Mouse (Mus musculus) hindbrain, embryonic 14.5 days (tissue): ENCODE measurements at regions not wholly inside any gene's neighbourhood (a gene's known extent, or its start where the extent isn't known, plus 50 kb on each side); places are given as distances from the start of the nearest gene placed in this dataset.
A peak's percentile ranks its signal among the peaks of the same experiment; 100 is the strongest.

Source experiments
- ATAC-seq: fragments of 200-750 bp; cut with Nextera tagmentation; 2 replicates; pipeline ENCODE4 v1.8.0; 2017; ENCODE audit warnings: moderate number of reproducible peaks, mild to moderate bottlenecking, moderate TSS enrichment, moderate library complexity; ENCODE audit not compliant: low FRiP score
- DNase-seq: peaks from one replicate; pipeline ENCODE4 v3.0.0-alpha.2; 2015; ENCODE audit warnings: low spot score
- H3K27ac ChIP-seq: fragments of 300-500 bp; sonication (generic); 2 replicates; pipeline ENCODE4 v1.5.1; 2014; ENCODE audit warnings: mild to moderate bottlenecking, moderate library complexity
- H3K27me3 ChIP-seq: fragments of 300-500 bp; sonication (generic); 2 replicates; pipeline ENCODE4 v1.6.1; 2014; ENCODE audit warnings: mild to moderate bottlenecking, low read length, mixed read lengths; ENCODE audit not compliant: control insufficient read depth, insufficient read depth
- H3K36me3 ChIP-seq: fragments of 300-500 bp; sonication (generic); replicated peaks from 2 replicates; pipeline ENCODE4 v1.6.1; 2014; ENCODE audit not compliant: control insufficient read depth, insufficient read depth
- H3K4me1 ChIP-seq: fragments of 300-500 bp; sonication (generic); replicated peaks from 2 replicates; pipeline ENCODE4 v1.6.1; 2014; ENCODE audit warnings: antibody characterized with exemption, low read length, mixed read lengths; ENCODE audit not compliant: control insufficient read depth, insufficient read depth
- H3K4me2 ChIP-seq: fragments of 300-500 bp; sonication (generic); replicated peaks from 2 replicates; pipeline ENCODE4 v1.6.1; 2014; ENCODE audit warnings: mild to moderate bottlenecking, moderate library complexity
- H3K4me3 ChIP-seq: fragments of 300-500 bp; sonication (generic); replicated peaks from 2 replicates; pipeline ENCODE4 v1.5.1; 2014; ENCODE audit warnings: mild to moderate bottlenecking, low read length
- H3K9ac ChIP-seq: fragments of 300-500 bp; sonication (generic); 2 replicates; pipeline ENCODE4 v1.6.1; 2014
- H3K9me3 ChIP-seq: fragments of 300-500 bp; sonication (generic); 2 replicates; pipeline ENCODE4 v1.6.1; 2016; ENCODE audit warnings: low read length; ENCODE audit not compliant: control insufficient read depth
- WGBS: fragments of 180-500 bp; shearing (Covaris S2); extraction: QIAGEN DNeasy Blood & Tissue Kit; methylation state at CpG from one replicate; pipeline ENCODE4 v1.1.7; 2014; 5-methylcytosine and 5-hydroxymethylcytosine counted together

- 86% methylated on average over 5 of the region's 5 CpGs for WGBS
- Histone ChIP-seq H3K36me3 (no peaks in the 10 kb centered on the region), H3K4me2 (no peak overlapping the region), H3K4me1 (no peaks in the 10 kb centered on the region), H3K27me3 (no peaks in the 10 kb centered on the region), H3K4me3 (no peak overlapping the region), H3K9ac (no peak overlapping the region), H3K27ac (no peak overlapping the region), H3K9me3 (no peaks in the 10 kb centered on the region)
- ATAC-seq: no peak
- no peak for DNase-seq
Measured at GRCm38 (mm10) chr11:56308383-56309105, 267.7 kb upstream of the Nmur2 start.

- no peak for DNase-seq
- Histone ChIP-seq H3K27me3 (no peaks in the 10 kb centered on the region), H3K9ac (no peak overlapping the region), H3K4me1 (no peaks in the 10 kb centered on the region), H3K4me2 (no peak overlapping the region), H3K27ac (no peak overlapping the region), H3K4me3 (no peak overlapping the region), H3K36me3 (no peaks in the 10 kb centered on the region), H3K9me3 (no peaks in the 10 kb centered on the region)
- WGBS: 37% methylated on average over 3 of the region's 3 CpGs
- no peak for ATAC-seq
Measured at GRCm38 (mm10) chr11:56307051-56307450, 266.2 kb upstream of the Nmur2 start.

GRCm38 (mm10) chr11:56290651-56291578 lies 250.1 kb upstream of the Nmur2 start:
- 57% methylated on average over 13 of the region's 13 CpGs for WGBS
- no peaks in the 10 kb centered on the region for H3K9me3 ChIP-seq
- no peak overlapping the region for H3K4me2 ChIP-seq
- DNase-seq (peak; percentile 52), ATAC-seq (no peak)
- H3K4me1 ChIP-seq: 0 out of 2 replicates have a peak, but pooled peaks cover 3% of the 10 kb centered on the region
- no peaks in the 10 kb centered on the region for H3K36me3 ChIP-seq
- no peak overlapping the region for H3K4me3 ChIP-seq
- H3K9ac ChIP-seq: no peak overlapping the region
- peak overlapping the region; percentile 22; the same call in 1 of the 2 replicates for H3K27ac ChIP-seq
- no peaks in the 10 kb centered on the region for H3K27me3 ChIP-seq

- Histone ChIP-seq H3K27ac (no peak overlapping the region), H3K4me2 (no peak overlapping the region), H3K36me3 (no peaks in the 10 kb centered on the region), H3K9me3 (no peaks in the 10 kb centered on the region), H3K4me1 (0 out of 2 replicates have a peak, but pooled peaks cover 3% of the 10 kb centered on the region), H3K4me3 (no peak overlapping the region), H3K9ac (no peak overlapping the region), H3K27me3 (no peaks in the 10 kb centered on the region)
- 91% methylated on average over 2 of the region's 2 CpGs for WGBS
- no peak for ATAC-seq
- DNase-seq: no peak
Measured at GRCm38 (mm10) chr11:56285575-56286260, 244.9 kb upstream of the Nmur2 start.

- no peaks in the 10 kb centered on the region for H3K4me1 ChIP-seq
- H3K27ac ChIP-seq: no peak overlapping the region
- no peak overlapping the region for H3K4me2 ChIP-seq
- H3K4me3 ChIP-seq: no peak overlapping the region
- no peaks in the 10 kb centered on the region for H3K27me3 ChIP-seq
- H3K9me3 ChIP-seq: no peaks in the 10 kb centered on the region
- no peak overlapping the region for H3K9ac ChIP-seq
- ATAC-seq: no peak
- H3K36me3 ChIP-seq: no peaks in the 10 kb centered on the region
- 78% methylated on average over 4 of the region's 4 CpGs for WGBS
- no peak for DNase-seq
Measured at GRCm38 (mm10) chr11:56281201-56281600, 240.4 kb upstream of the Nmur2 start.

- no peaks in the 10 kb centered on the region for H3K36me3 ChIP-seq
- H3K9ac ChIP-seq: no peak overlapping the region
- ATAC-seq: no peak
- no peak overlapping the region for H3K4me3 ChIP-seq
- H3K27me3 ChIP-seq: no peaks in the 10 kb centered on the region
- H3K4me1 ChIP-seq: no peaks in the 10 kb centered on the region
- H3K9me3 ChIP-seq: no peaks in the 10 kb centered on the region
- DNase-seq: no peak
- WGBS: 51% methylated on average over 2 of the region's 2 CpGs
- H3K4me2 ChIP-seq: no peak overlapping the region
- H3K27ac ChIP-seq: no peak overlapping the region
Measured at GRCm38 (mm10) chr11:56280216-56280615, 239.4 kb upstream of the Nmur2 start.

- H3K9ac ChIP-seq: no peak overlapping the region
- no peak overlapping the region for H3K4me2 ChIP-seq
- H3K4me1 ChIP-seq: no peaks in the 10 kb centered on the region
- WGBS: 57% methylated on average over 3 of the region's 3 CpGs
- no peak overlapping the region for H3K27ac ChIP-seq
- no peak for DNase-seq
- no peaks in the 10 kb centered on the region for H3K36me3 ChIP-seq
- H3K4me3 ChIP-seq: no peak overlapping the region
- ATAC-seq: no peak
- H3K27me3 ChIP-seq: no peaks in the 10 kb centered on the region
- H3K9me3 ChIP-seq: no peaks in the 10 kb centered on the region
Measured at GRCm38 (mm10) chr11:56269915-56270493, 229.2 kb upstream of the Nmur2 start.

- Histone ChIP-seq H3K4me1 (no peaks in the 10 kb centered on the region), H3K9ac (no peak overlapping the region), H3K4me2 (no peak overlapping the region), H3K9me3 (no peaks in the 10 kb centered on the region), H3K4me3 (no peak overlapping the region), H3K27me3 (no peaks in the 10 kb centered on the region), H3K36me3 (no peaks in the 10 kb centered on the region), H3K27ac (no peak overlapping the region)
- ATAC-seq (no peak), DNase-seq (no peak)
- 91% methylated on average over 10 of the region's 10 CpGs for WGBS
Measured at GRCm38 (mm10) chr11:56262726-56263125, 221.9 kb upstream of the Nmur2 start.

GRCm38 (mm10) chr11:56256356-56256755 lies 215.5 kb upstream of the Nmur2 start:
- Histone ChIP-seq H3K4me2 (no peak overlapping the region), H3K9me3 (no peaks in the 10 kb centered on the region), H3K27me3 (no peaks in the 10 kb centered on the region), H3K9ac (no peak overlapping the region), H3K4me3 (no peak overlapping the region), H3K36me3 (no peaks in the 10 kb centered on the region), H3K4me1 (no peaks in the 10 kb centered on the region), H3K27ac (no peak overlapping the region)
- ATAC-seq (no peak), DNase-seq (no peak)
- WGBS: 91% methylated on average over 2 of the region's 2 CpGs
